Mouse (Mus musculus) testis, adult 2 months (tissue): ENCODE measurements around the gene Fxyd4.

Source experiments
- CTCF ChIP-seq: fragments of 200-500 bp; IDR thresholded peaks from 2 replicates; pipeline ENCODE4 v1.5.1; 2012; ENCODE audit warnings: low read depth, mild to moderate bottlenecking, inconsistent platforms, low read length, moderate library complexity; ENCODE audit not compliant: control insufficient read depth, insufficient read depth, insufficient replicate concordance
- POLR2A ChIP-seq: fragments of 200-500 bp; IDR thresholded peaks from 2 replicates; pipeline ENCODE4 v1.6.1; 2012; ENCODE audit warnings: low read depth, mild to moderate bottlenecking, inconsistent platforms, low read length, moderate library complexity; ENCODE audit not compliant: control insufficient read depth

DNA sequence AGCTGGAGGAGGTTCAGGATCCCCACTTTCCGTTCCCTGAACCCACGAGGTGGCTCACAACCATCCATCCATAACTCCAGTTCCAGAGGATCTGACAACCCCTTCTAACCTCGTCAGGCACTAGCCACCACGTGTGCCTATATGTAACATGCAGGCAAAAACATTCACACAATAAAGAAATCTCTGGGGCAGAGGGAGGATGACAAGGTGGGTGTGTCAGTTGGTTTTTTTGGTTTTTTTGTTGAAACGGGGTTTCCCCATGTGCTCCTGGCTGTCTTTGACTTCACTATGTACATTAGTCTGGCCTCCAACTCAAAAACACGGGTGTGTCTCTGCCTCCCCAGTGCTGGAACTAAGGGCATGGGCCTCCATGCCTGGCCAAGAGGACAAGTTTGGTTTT lies 47.2 kb downstream of the Fxyd4 start:
- TF ChIP-seq CTCF, result no peak
- no peak for TF ChIP-seq POLR2A
